Mouse (Mus musculus) liver, adult 2 months (tissue): ENCODE measurements at regions not wholly inside any gene's neighbourhood (a gene's known extent, or its start where the extent isn't known, plus 50 kb on each side); places are given as distances from the start of the nearest gene placed in this dataset.

ENCODE experiments used
- DNase-seq: peaks from one replicate; pipeline ENCODE4 v3.0.0-alpha.2; 2011; ENCODE audit warnings: low read depth, low spot score; ENCODE audit errors: extremely low read depth
- H3K27ac ChIP-seq: fragments of 200-500 bp; replicated peaks from 2 replicates; pipeline ENCODE4 v1.5.1; 2012; ENCODE audit warnings: low read depth, mild to moderate bottlenecking, control low read depth, inconsistent platforms, low read length; ENCODE audit not compliant: insufficient read depth
- H3K27me3 ChIP-seq: fragments of 200-500 bp; 2 replicates; pipeline ENCODE4 v1.6.1; 2012; ENCODE audit warnings: mild to moderate bottlenecking, moderate library complexity, low read length, inconsistent platforms; ENCODE audit not compliant: control insufficient read depth, insufficient read depth
- H3K36me3 ChIP-seq: fragments of 200-500 bp; 2 replicates; pipeline ENCODE4 v1.6.1; 2012; ENCODE audit warnings: low read length, inconsistent platforms; ENCODE audit not compliant: control insufficient read depth, insufficient read depth
- H3K4me1 ChIP-seq: fragments of 200-500 bp; 2 replicates; pipeline ENCODE4 v1.6.1; 2011; ENCODE audit warnings: low read length; ENCODE audit not compliant: control insufficient read depth, insufficient read depth
- H3K4me3 ChIP-seq: fragments of 200-500 bp; 2 replicates; pipeline ENCODE4 v1.5.1; 2011; ENCODE audit warnings: low read depth, mild to moderate bottlenecking, control low read depth, low read length, moderate library complexity; ENCODE audit not compliant: insufficient read depth
- H3K79me2 ChIP-seq: fragments of 200-500 bp; 2 replicates; pipeline ENCODE4 v1.6.1; 2012; ENCODE audit warnings: inconsistent platforms, mild to moderate bottlenecking, low read length, moderate library complexity; ENCODE audit not compliant: control insufficient read depth, insufficient read depth
- H3K9ac ChIP-seq: fragments of 200-500 bp; 2 replicates; pipeline ENCODE4 v1.6.1; 2012; ENCODE audit warnings: low read depth, mild to moderate bottlenecking, control low read depth, inconsistent platforms, low read length
- CTCF ChIP-seq: fragments of 200-500 bp; IDR thresholded peaks from 2 replicates; pipeline ENCODE4 v1.5.1; 2011; ENCODE audit warnings: low read depth, low read length, control low read depth
- POLR2A ChIP-seq: fragments of 200-500 bp; IDR thresholded peaks from 2 replicates; pipeline ENCODE4 v1.6.1; 2011; ENCODE audit warnings: low read length, control low read depth; ENCODE audit not compliant: insufficient read depth; ENCODE audit errors: extremely low read depth
- WGBS: fragments of 180-500 bp; shearing (Covaris S2); methylation state at CpG from one replicate; pipeline ENCODE4 v1.1.7; 2018; 5-methylcytosine and 5-hydroxymethylcytosine counted together

GRCm38 (mm10) chr16:9439300-9439856, 556.0 kb downstream of the Grin2a start:
- no peak for TF ChIP-seq CTCF
- no peak for TF ChIP-seq POLR2A
- no peaks in the 10 kb centered on the region for H3K4me1 ChIP-seq
- no peak overlapping the region for H3K27ac ChIP-seq
- H3K9ac ChIP-seq = no peak overlapping the region
- no peaks in the 10 kb centered on the region for H3K27me3 ChIP-seq
- 37% methylated on average over 2 of the region's 2 CpGs for WGBS
- no peaks in the 10 kb centered on the region for H3K79me2 ChIP-seq
- H3K4me3 ChIP-seq = no peak overlapping the region
- DNase-seq = no peak
- no peaks in the 10 kb centered on the region for H3K36me3 ChIP-seq

GRCm38 (mm10) chr16:9439891-9440290, 555.5 kb downstream of the Grin2a start:
- H3K27ac ChIP-seq = no peak overlapping the region
- no peaks in the 10 kb centered on the region for H3K4me1 ChIP-seq
- no peaks in the 10 kb centered on the region for H3K79me2 ChIP-seq
- no peak for DNase-seq
- no peak overlapping the region for H3K4me3 ChIP-seq
- no peaks in the 10 kb centered on the region for H3K27me3 ChIP-seq
- 88% methylated on average over 1 of the region's 1 CpGs for WGBS
- H3K9ac ChIP-seq = no peak overlapping the region
- TF ChIP-seq CTCF (no peak), POLR2A (no peak)
- no peaks in the 10 kb centered on the region for H3K36me3 ChIP-seq

GRCm38 (mm10) chr16:9452058-9452457, 543.3 kb downstream of the Grin2a start:
- no peaks in the 10 kb centered on the region for H3K4me1 ChIP-seq
- no peak overlapping the region for H3K4me3 ChIP-seq
- no peaks in the 10 kb centered on the region for H3K36me3 ChIP-seq
- no peak for DNase-seq
- no peaks in the 10 kb centered on the region for H3K27me3 ChIP-seq
- no peak overlapping the region for H3K9ac ChIP-seq
- TF ChIP-seq POLR2A (no peak), CTCF (no peak)
- no peaks in the 10 kb centered on the region for H3K79me2 ChIP-seq
- WGBS = 88% methylated on average over 4 of the region's 4 CpGs
- H3K27ac ChIP-seq = no peak overlapping the region

GRCm38 (mm10) chr16:9457574-9457973, 537.8 kb downstream of the Grin2a start:
- WGBS = 78% methylated on average over 6 of the region's 6 CpGs
- no peak overlapping the region for H3K9ac ChIP-seq
- no peak overlapping the region for H3K27ac ChIP-seq
- no peaks in the 10 kb centered on the region for H3K4me1 ChIP-seq
- H3K36me3 ChIP-seq = no peaks in the 10 kb centered on the region
- no peak overlapping the region for H3K4me3 ChIP-seq
- DNase-seq = no peak
- H3K79me2 ChIP-seq = no peaks in the 10 kb centered on the region
- no peaks in the 10 kb centered on the region for H3K27me3 ChIP-seq
- TF ChIP-seq POLR2A (no peak), CTCF (no peak)

GRCm38 (mm10) chr16:9462497-9462896, 532.9 kb downstream of the Grin2a start:
- H3K36me3 ChIP-seq = no peaks in the 10 kb centered on the region
- H3K79me2 ChIP-seq = no peaks in the 10 kb centered on the region
- WGBS = 81% methylated on average over 3 of the region's 3 CpGs
- TF ChIP-seq POLR2A (no peak), CTCF (no peak)
- DNase-seq = no peak
- H3K4me1 ChIP-seq = no peaks in the 10 kb centered on the region
- H3K27ac ChIP-seq = no peak overlapping the region
- H3K27me3 ChIP-seq = no peaks in the 10 kb centered on the region
- no peak overlapping the region for H3K4me3 ChIP-seq
- H3K9ac ChIP-seq = no peak overlapping the region

- Histone ChIP-seq H3K4me3 (no peak overlapping the region), H3K79me2 (no peaks in the 10 kb centered on the region), H3K27ac (no peak overlapping the region), H3K27me3 (no peaks in the 10 kb centered on the region), H3K9ac (no peak overlapping the region), H3K36me3 (no peaks in the 10 kb centered on the region), H3K4me1 (no peaks in the 10 kb centered on the region)
- no peak for TF ChIP-seq POLR2A
- peak; percentile 43 for TF ChIP-seq CTCF
- 46% methylated on average over 4 of the region's 4 CpGs for WGBS
- peak; percentile 45 for DNase-seq
Measured at GRCm38 (mm10) chr16:9469394-9469793, 526.0 kb downstream of the Grin2a start.
